Comparison of ENCODE assay signal across 34 mouse cellular contexts in genomic region chr19:18799646-18800045, GRCm38 (mm10). TPM values are rescaled to one million over a fixed set of nuclear protein-coding genes. Genes with fewer than 3 reads are reported as not detected.
"Had no signal": no experiment of that assay in that cellular context is flagged by ENCODE, and none has a peak within 500 bp of the region (broad histone marks: within the 10 kb centered on the region; RNA-seq: fewer than 3 reads in every experiment).

No protein-coding gene starts in this region.

- ATAC-seq: liver, postnatal 0 days; lung, postnatal 0 days; midbrain, embryonic 13.5 days; midbrain, embryonic 15.5 days; midbrain, embryonic 16.5 days had no signal

- H3K4me2 ChIP-seq: limb, embryonic 12.5 days; limb, embryonic 13.5 days; limb, embryonic 15.5 days; liver, embryonic 11.5 days; liver, embryonic 13.5 days; liver, embryonic 15.5 days; lung, embryonic 14.5 days; lung, embryonic 15.5 days; midbrain, embryonic 11.5 days; midbrain, embryonic 12.5 days; midbrain, embryonic 13.5 days; midbrain, embryonic 15.5 days had no signal

- H3K4me3 ChIP-seq: left cerebral cortex, adult 2 months; limb, embryonic 10.5 days; limb, embryonic 12.5 days; limb, embryonic 13.5 days; limb, embryonic 15.5 days; liver, embryonic 13.5 days; liver, embryonic 15.5 days; lung, embryonic 15.5 days; megakaryocyte, embryonic 14.5 days; midbrain, embryonic 10.5 days; midbrain, embryonic 12.5 days; midbrain, embryonic 13.5 days; midbrain, embryonic 15.5 days; myocyte had no signal

- H3K4me1 ChIP-seq: limb, embryonic 10.5 days; limb, embryonic 12.5 days; limb, embryonic 13.5 days; limb, embryonic 15.5 days; liver, embryonic 13.5 days; liver, embryonic 15.5 days; lung, embryonic 15.5 days; megakaryocyte, embryonic 14.5 days; midbrain, embryonic 10.5 days; midbrain, embryonic 12.5 days; midbrain, embryonic 13.5 days; midbrain, embryonic 15.5 days had no signal

- H3K9ac ChIP-seq: limb, embryonic 12.5 days; limb, embryonic 13.5 days; limb, embryonic 15.5 days; liver, embryonic 13.5 days; liver, embryonic 14.5 days; liver, embryonic 15.5 days; liver, postnatal 0 days; lung, embryonic 14.5 days; lung, embryonic 15.5 days; midbrain, embryonic 12.5 days; midbrain, embryonic 13.5 days; midbrain, embryonic 15.5 days had no signal

- H3K9me3 ChIP-seq: limb, embryonic 10.5 days; limb, embryonic 12.5 days; limb, embryonic 13.5 days; limb, embryonic 15.5 days; liver, embryonic 13.5 days; liver, embryonic 15.5 days; lung, embryonic 15.5 days; megakaryocyte, embryonic 14.5 days; midbrain, embryonic 10.5 days; midbrain, embryonic 12.5 days; midbrain, embryonic 13.5 days; midbrain, embryonic 15.5 days had no signal

- H3K27ac ChIP-seq: left cerebral cortex, adult 2 months; limb, embryonic 10.5 days; limb, embryonic 12.5 days; limb, embryonic 13.5 days; limb, embryonic 15.5 days; liver, embryonic 13.5 days; liver, embryonic 14.5 days; liver, embryonic 15.5 days; lung, embryonic 15.5 days; macrophage; midbrain, embryonic 10.5 days; midbrain, embryonic 12.5 days; midbrain, embryonic 13.5 days; midbrain, embryonic 15.5 days had no signal

- DNase-seq: left cerebral cortex, postnatal 4 days; liver; liver, embryonic 13.5 days; liver, postnatal 0 days; lung, adult 18-20 months; lung, adult 2 months; lung, embryonic 14.5 days; lung, postnatal 10 days; lung, postnatal 14 days; lung, postnatal 36 days; lung, postnatal 4 days; midbrain, embryonic 14.5 days had no signal

- H3K36me3 ChIP-seq: limb, embryonic 10.5 days; limb, embryonic 12.5 days; limb, embryonic 13.5 days; limb, embryonic 15.5 days; liver, embryonic 13.5 days; liver, embryonic 15.5 days; lung, embryonic 15.5 days; midbrain, embryonic 10.5 days; midbrain, embryonic 12.5 days; midbrain, embryonic 13.5 days; midbrain, embryonic 15.5 days had no signal

- H3K27me3 ChIP-seq: limb, embryonic 12.5 days; limb, embryonic 13.5 days; limb, embryonic 15.5 days; liver, embryonic 13.5 days; liver, embryonic 15.5 days; lung, embryonic 15.5 days; megakaryocyte, embryonic 14.5 days; midbrain, embryonic 12.5 days; midbrain, embryonic 13.5 days; midbrain, embryonic 15.5 days had no signal

RNA-seq across cellular contexts. Expression of gene Trpm6, which starts 49.9 kb away (rescaled TPM):
- total RNA-seq: megakaryocyte, adult 5-6 weeks; megakaryocyte-erythroid progenitor cell, adult 5-6 weeks; monocyte, adult 5-6 weeks had no signal
- polyA plus RNA-seq: macrophage had no signal
